Mouse (Mus musculus) liver, embryonic 13.5 days (tissue): Measurements from ENCODE around the gene Adh7. TPM values are rescaled to one million over a fixed set of nuclear protein-coding genes. Genes with fewer than 3 reads are reported as not detected.

Experiments
- ATAC-seq: fragments of 200-750 bp; cut with Nextera tagmentation; 2 replicates; pipeline ENCODE4 v1.8.0; 2017; ENCODE audit warnings: low read depth, mild to moderate bottlenecking, moderate number of reproducible peaks, moderate library complexity
- DNase-seq: peaks from one replicate; pipeline ENCODE4 v3.0.0; 2022
- H3K27ac ChIP-seq: fragments of 300-500 bp; sonication (generic); 2 replicates; pipeline ENCODE4 v1.5.1; 2015; ENCODE audit warnings: moderate library complexity, mild to moderate bottlenecking, inconsistent platforms
- H3K27me3 ChIP-seq: fragments of 300-500 bp; sonication (generic); 2 replicates; pipeline ENCODE4 v1.6.1; 2015; ENCODE audit warnings: mild to moderate bottlenecking, inconsistent platforms
- H3K36me3 ChIP-seq: fragments of 300-500 bp; sonication (generic); 2 replicates; pipeline ENCODE4 v1.6.1; 2015; ENCODE audit warnings: mild to moderate bottlenecking, inconsistent platforms
- H3K4me1 ChIP-seq: fragments of 300-500 bp; sonication (generic); replicated peaks from 2 replicates; pipeline ENCODE4 v1.6.1; 2015; ENCODE audit warnings: inconsistent platforms
- H3K4me2 ChIP-seq: fragments of 300-500 bp; sonication (generic); 2 replicates; pipeline ENCODE4 v1.6.1; 2015; ENCODE audit warnings: inconsistent platforms, mild to moderate bottlenecking, moderate library complexity
- H3K4me3 ChIP-seq: fragments of 300-500 bp; sonication (generic); replicated peaks from 2 replicates; pipeline ENCODE4 v1.5.1; 2015; ENCODE audit warnings: mild to moderate bottlenecking, inconsistent platforms
- H3K9ac ChIP-seq: fragments of 300-500 bp; sonication (generic); 2 replicates; pipeline ENCODE4 v1.6.1; 2015; ENCODE audit warnings: mild to moderate bottlenecking, inconsistent platforms
- H3K9me3 ChIP-seq: fragments of 300-500 bp; sonication (generic); replicated peaks from 2 replicates; pipeline ENCODE4 v1.6.1; 2016; ENCODE audit warnings: inconsistent platforms
- WGBS: fragments of 180-500 bp; shearing (Covaris S2); methylation state at CpG from one replicate; pipeline ENCODE4 v1.1.7; 2015; ENCODE audit not compliant: insufficient replicate concordance; 5-methylcytosine and 5-hydroxymethylcytosine counted together
- polyA plus RNA-seq: library from polyadenylated mRNA; unstranded; fragments of >200 nt; fragmentation: Nextera tagmentation; extraction: Ambion mirVana; gene quantifications from 2 replicates; pipeline ENCODE4 v1.2.1, GENCODE M21; 2015

Adh7 gene
- polyA plus RNA-seq, 1 experiment from 2014 or later, result 0.25 TPM

- Histone ChIP-seq H3K9me3 (no peaks in the 10 kb centered on the region), H3K27ac (no peak overlapping the region), H3K4me1 (0 out of 2 replicates have a peak, but pooled peaks cover 3% of the 10 kb centered on the region), H3K9ac (no peak overlapping the region), H3K36me3 (no peaks in the 10 kb centered on the region), H3K4me3 (no peak overlapping the region), H3K27me3 (no peaks in the 10 kb centered on the region), H3K4me2 (no peak overlapping the region)
- ATAC-seq (no peak), DNase-seq (no peak)
- 49% methylated on average over 9 of the region's 9 CpGs for WGBS
These were observed 38.4 kb downstream of the Adh7 start for GRCm38 (mm10) chr3:138255780-138256550.

- Histone ChIP-seq H3K4me2 (no peak within 1 kb of the TSS), H3K27me3 (no peaks in the 10 kb centered on the region), H3K27ac (no peak within 1 kb of the TSS), H3K4me3 (no peak within 1 kb of the TSS), H3K4me1 (0 out of 2 replicates have a peak, but pooled peaks cover under 1% of the 10 kb centered on the region), H3K36me3 (no peaks in the 10 kb centered on the region), H3K9ac (no peak within 1 kb of the TSS), H3K9me3 (no peaks in the 10 kb centered on the region)
- DNase-seq (no peak), ATAC-seq (no peak)
- 63% methylated on average over 11 of the region's 11 CpGs for WGBS
These were observed 43.4 kb downstream of the Adh7 start, which contains the start of gene Adh1 for GRCm38 (mm10) chr3:138260721-138261669. Gene Adh1, plus strand, starts transcription at chr3:138260991.

DNA sequence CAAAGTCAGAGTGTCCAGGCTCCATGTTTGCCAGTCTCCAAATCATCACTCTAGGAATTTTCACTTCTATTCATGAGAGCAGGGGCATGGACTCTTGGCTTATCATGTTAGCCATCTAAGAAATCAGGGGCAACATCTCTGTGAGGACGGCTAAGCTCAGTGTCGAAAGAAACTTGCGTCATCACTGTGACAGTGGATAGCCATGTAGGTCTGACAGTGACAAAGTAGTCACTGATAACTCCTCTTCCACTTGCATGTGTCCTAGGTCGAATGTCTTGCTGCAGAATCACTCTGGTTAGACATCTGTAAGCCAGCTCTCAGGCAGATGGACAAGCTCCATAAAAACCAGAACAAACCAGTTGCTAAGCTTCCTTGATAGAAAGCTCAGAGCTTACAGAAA, 45.0 kb downstream of the Adh7 start:
- H3K27me3 ChIP-seq, result no peaks in the 10 kb centered on the region
- no peaks in the 10 kb centered on the region for H3K36me3 ChIP-seq
- 38% methylated on average over 4 of the region's 4 CpGs for WGBS
- H3K27ac ChIP-seq, result no peak overlapping the region
- DNase-seq (no peak), ATAC-seq (no peak)
- no peaks in the 10 kb centered on the region for H3K9me3 ChIP-seq
- no peak overlapping the region for H3K4me2 ChIP-seq
- no peaks in the 10 kb centered on the region for H3K4me1 ChIP-seq
- no peak overlapping the region for H3K4me3 ChIP-seq
- no peak overlapping the region for H3K9ac ChIP-seq

DNA sequence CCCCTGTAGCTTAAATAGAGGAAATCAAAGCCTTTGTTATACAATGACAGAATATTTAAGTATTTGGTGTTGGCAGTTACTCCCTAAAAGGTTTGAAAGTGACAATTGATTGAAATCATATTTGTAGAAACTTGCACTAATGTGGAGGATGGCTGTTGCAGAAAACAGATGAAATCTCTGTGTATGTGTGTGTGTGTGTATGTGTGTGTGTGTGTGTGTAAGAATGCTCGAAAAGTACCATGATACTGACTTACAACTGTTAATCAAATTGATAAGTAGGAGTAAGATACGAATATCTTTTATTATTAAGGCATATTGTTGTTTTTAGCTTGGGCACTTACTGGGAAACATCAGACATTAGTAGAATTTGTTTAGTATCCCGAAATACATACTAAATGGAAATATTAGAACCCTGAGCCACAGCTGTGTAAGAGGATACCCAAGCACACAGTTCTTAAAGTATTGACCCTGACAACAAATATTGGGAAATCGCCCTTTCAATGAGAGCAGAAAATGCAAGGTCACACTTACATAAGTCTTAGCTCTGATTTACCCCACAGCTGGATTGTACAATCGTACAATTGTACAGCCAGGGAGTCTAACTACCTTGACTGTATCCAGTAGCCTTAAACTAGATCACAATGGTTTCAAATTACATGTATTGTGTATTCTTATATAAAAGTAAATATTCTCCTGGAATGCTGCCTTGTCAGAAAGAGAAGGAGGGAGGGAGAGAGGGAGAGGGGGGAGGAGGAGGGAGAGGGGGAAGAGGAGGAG, 45.8 kb downstream of the Adh7 start:
- 56% methylated on average over 5 of the region's 5 CpGs for WGBS
- no peak for DNase-seq
- Histone ChIP-seq H3K9me3 (no peaks in the 10 kb centered on the region), H3K9ac (no peak overlapping the region), H3K4me1 (no peaks in the 10 kb centered on the region), H3K27ac (no peak overlapping the region), H3K4me2 (no peak overlapping the region), H3K36me3 (no peaks in the 10 kb centered on the region), H3K4me3 (no peak overlapping the region), H3K27me3 (no peaks in the 10 kb centered on the region)
- no peak for ATAC-seq

DNA sequence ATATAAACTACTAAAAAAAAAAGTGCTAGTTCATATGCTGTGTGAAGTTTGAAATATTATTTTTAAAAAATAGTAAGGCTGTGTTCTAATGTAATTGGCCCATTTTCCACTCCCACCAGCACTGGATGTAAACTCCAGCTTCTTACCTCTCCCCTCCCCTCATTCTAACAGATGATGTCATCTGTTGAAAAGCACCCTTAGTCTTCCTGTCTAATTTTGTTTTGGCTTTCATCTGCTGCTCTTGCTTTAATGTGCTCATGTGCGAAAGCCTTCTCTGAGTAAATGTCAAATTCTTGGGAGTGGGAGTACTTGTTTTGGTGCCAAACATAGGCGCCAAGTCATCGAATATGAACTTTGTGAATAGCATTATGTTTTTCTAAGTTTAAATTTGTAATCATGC, 47.1 kb downstream of the Adh7 start:
- no peak overlapping the region for H3K4me2 ChIP-seq
- WGBS, result 62% methylated on average over 3 of the region's 3 CpGs
- H3K27ac ChIP-seq, result no peak overlapping the region
- no peaks in the 10 kb centered on the region for H3K27me3 ChIP-seq
- H3K36me3 ChIP-seq, result no peaks in the 10 kb centered on the region
- H3K4me3 ChIP-seq, result no peak overlapping the region
- no peaks in the 10 kb centered on the region for H3K4me1 ChIP-seq
- ATAC-seq (no peak), DNase-seq (no peak)
- no peak overlapping the region for H3K9ac ChIP-seq
- H3K9me3 ChIP-seq, result no peaks in the 10 kb centered on the region

DNA sequence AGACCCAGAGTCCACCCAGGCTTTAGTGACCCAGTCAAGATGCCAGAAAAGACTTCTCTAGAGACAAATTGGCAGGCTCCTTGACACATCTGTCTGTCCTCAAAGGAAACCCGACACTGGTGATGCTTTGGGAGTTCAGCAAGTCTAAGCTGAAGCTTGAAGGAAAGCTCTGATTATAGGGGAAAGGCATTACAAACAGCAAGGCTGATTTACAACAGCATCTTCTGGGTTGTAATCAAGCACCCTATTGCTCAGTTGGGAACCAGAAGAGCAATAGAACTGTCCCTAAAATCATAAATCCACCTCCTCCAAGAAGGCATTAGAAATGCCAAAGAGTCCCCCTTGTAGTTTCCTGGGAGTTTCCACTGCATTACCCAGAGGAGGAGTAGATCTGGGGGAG, 52.9 kb downstream of the Adh7 start:
- no peaks in the 10 kb centered on the region for H3K36me3 ChIP-seq
- DNase-seq (no peak), ATAC-seq (no peak)
- H3K4me1 ChIP-seq, result no peaks in the 10 kb centered on the region
- 17% methylated on average over 1 of the region's 1 CpGs for WGBS
- H3K4me2 ChIP-seq, result no peak overlapping the region
- H3K27me3 ChIP-seq, result no peaks in the 10 kb centered on the region
- no peak overlapping the region for H3K4me3 ChIP-seq
- no peak overlapping the region for H3K9ac ChIP-seq
- no peaks in the 10 kb centered on the region for H3K9me3 ChIP-seq
- H3K27ac ChIP-seq, result no peak overlapping the region

GRCm38 (mm10) chr3:138271297-138271696, 53.7 kb downstream of the Adh7 start:
- WGBS, result 72% methylated on average over 2 of the region's 2 CpGs
- no peaks in the 10 kb centered on the region for H3K4me1 ChIP-seq
- no peak overlapping the region for H3K4me3 ChIP-seq
- DNase-seq (no peak), ATAC-seq (no peak)
- H3K27me3 ChIP-seq, result no peaks in the 10 kb centered on the region
- no peaks in the 10 kb centered on the region for H3K36me3 ChIP-seq
- no peak overlapping the region for H3K4me2 ChIP-seq
- no peak overlapping the region for H3K9ac ChIP-seq
- no peaks in the 10 kb centered on the region for H3K9me3 ChIP-seq
- H3K27ac ChIP-seq, result no peak overlapping the region

DNA sequence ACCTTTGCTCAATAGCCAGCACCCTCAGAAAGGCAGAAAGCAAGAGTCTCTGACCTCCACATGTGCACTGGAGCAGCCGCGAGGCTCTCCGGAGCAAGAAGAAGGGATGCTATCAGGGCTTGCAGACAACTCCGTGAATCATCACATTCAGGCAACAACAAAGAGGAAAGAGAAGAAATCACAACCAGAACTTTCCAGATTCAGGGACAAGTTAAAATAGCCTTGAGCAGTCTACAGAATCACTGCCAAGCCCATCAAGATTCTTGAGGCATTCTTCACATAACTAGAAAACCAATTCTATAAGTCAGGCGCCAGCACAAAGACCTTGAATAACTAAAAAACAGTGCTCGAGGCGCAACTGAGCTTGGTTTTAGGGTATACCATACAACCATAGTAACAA, 55.5 kb downstream of the Adh7 start:
- no peaks in the 10 kb centered on the region for H3K27me3 ChIP-seq
- H3K27ac ChIP-seq, result no peak overlapping the region
- no peaks in the 10 kb centered on the region for H3K9me3 ChIP-seq
- no peak overlapping the region for H3K9ac ChIP-seq
- WGBS, result 76% methylated on average over 7 of the region's 7 CpGs
- H3K4me2 ChIP-seq, result no peak overlapping the region
- DNase-seq (no peak), ATAC-seq (no peak)
- H3K4me1 ChIP-seq, result peaks cover 5% of the 10 kb centered on the region; the same call in 1 of the 2 replicates
- H3K36me3 ChIP-seq, result no peaks in the 10 kb centered on the region
- H3K4me3 ChIP-seq, result no peak overlapping the region

DNA sequence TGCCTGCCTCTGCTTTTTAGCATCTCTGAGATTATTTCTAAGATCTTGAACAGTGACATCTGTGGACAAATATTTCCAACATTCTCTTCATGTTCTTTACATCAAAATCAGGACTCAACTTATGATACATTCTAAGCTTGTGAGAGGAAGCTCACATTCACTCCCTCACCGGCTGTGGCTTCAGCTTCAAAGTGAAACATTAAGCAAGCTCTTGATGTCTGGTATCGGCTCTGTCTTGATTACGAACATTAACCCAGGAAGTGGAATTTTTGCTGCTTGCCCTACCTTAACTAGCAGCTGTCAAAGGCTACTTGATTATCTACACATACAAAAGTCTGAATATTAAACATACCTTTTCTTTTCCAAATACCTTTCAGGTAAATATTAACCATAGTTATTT, 57.5 kb downstream of the Adh7 start:
- peaks cover 5% of the 10 kb centered on the region; the same call in 1 of the 2 replicates for H3K4me1 ChIP-seq
- DNase-seq (no peak), ATAC-seq (no peak)
- no peak overlapping the region for H3K4me3 ChIP-seq
- WGBS, result 63% methylated on average over 3 of the region's 3 CpGs
- no peak overlapping the region for H3K27ac ChIP-seq
- H3K9ac ChIP-seq, result no peak overlapping the region
- H3K27me3 ChIP-seq, result no peaks in the 10 kb centered on the region
- H3K9me3 ChIP-seq, result no peaks in the 10 kb centered on the region
- H3K36me3 ChIP-seq, result no peaks in the 10 kb centered on the region
- no peak overlapping the region for H3K4me2 ChIP-seq

DNA sequence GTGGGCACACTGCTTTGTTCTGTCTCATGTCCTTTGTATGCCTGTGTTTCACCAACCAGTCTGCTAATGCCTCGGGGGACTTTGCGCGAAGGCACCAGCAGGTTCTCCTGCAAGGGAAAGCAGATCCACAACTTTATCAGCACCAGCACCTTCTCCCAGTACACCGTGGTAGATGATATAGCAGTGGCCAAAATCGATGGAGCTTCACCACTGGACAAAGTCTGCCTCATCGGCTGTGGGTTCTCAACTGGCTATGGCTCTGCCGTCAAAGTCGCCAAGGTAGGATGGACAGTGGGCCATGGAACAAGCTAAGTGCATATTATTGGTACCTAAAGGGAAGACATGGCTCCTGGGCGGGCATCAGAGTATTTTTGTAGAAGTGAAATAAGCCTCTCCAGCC, 65.0 kb downstream of the Adh7 start:
- Histone ChIP-seq H3K27me3 (no peaks in the 10 kb centered on the region), H3K9ac (no peak overlapping the region), H3K36me3 (no peaks in the 10 kb centered on the region), H3K4me2 (no peak overlapping the region), H3K4me1 (no peaks in the 10 kb centered on the region), H3K4me3 (no peak overlapping the region), H3K9me3 (no peaks in the 10 kb centered on the region), H3K27ac (no peak overlapping the region)
- 76% methylated on average over 9 of the region's 9 CpGs for WGBS
- DNase-seq, result no peak
- no peak for ATAC-seq
